Mouse (Mus musculus) heart, postnatal 0 days (tissue): ENCODE results near the gene Gm37240.

Experiments
- CTCF ChIP-seq: IDR thresholded peaks from 2 replicates; pipeline ENCODE4 v1.5.1; 2016; ENCODE audit warnings: antibody characterized with exemption, control low read depth, low read depth
- EP300 ChIP-seq: IDR thresholded peaks from 2 replicates; pipeline ENCODE4 v1.6.1; 2016; ENCODE audit warnings: antibody characterized with exemption, low read depth

- no peak for TF ChIP-seq CTCF
- no peak for TF ChIP-seq EP300
Observed at GRCm38 (mm10) chr3:85203659-85204058, 683.7 kb downstream of the Gm37240 start.
